Mouse (Mus musculus) 3134 (cell line): ENCODE measurements around the gene Bace2.

Source experiments
- DNase-seq: peaks from one replicate; pipeline ENCODE4 v3.0.0-alpha.2; 2011; ENCODE audit warnings: low spot score; ENCODE audit not compliant: insufficient read length; ENCODE audit errors: extremely low read depth

The Bace2 gene

GRCm38 (mm10) chr16:97399991-97400390, 43.4 kb downstream of the Bace2 start:
- DNase-seq: no peak

DNA sequence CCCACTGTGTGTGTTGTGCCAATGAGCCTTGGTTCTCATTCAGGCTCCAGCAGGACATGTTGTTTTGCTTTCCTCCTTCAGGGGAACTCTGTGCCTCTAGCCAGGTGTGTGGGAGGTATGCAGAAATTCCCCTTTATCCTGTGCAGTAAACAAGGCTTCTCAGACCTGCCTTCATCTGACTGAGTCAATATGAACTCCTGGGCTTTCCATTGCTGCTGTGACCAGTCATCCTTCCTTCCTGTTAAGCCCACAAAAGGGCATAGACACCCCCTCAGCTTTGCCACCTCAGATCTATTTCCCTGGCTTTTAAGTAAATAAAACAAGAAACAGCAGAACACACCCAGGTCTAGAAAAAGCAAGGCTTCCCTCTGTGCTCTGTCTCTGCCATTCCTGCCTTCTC, 45.2 kb downstream of the Bace2 start:
- no peak for DNase-seq

DNA sequence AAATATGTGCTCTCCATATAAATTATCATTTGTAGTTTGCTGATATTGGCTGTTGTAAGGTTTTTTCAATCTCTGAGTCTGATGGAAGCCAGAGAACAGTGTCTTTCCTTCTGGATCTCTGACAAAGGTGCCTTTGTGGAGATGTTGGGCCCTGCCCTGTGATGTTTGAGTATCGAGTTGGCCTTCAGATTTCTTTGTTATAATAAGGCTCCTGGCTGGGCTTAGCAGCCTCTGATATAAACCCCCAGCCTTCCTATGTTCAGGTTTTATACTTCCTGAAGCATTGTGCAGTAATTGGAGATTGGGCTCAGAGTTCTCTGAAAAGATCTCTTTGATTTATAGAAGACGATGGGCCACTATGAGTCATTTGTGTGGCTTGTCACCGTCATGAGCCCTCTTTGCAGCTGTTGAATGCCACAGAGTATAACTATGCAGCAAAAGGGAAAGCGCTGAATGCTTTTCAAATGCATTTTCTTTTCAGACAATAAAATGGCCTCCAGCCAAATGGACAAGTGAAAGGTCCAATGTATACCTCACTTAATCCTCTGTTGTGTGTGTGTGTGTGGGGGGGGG, 45.8 kb downstream of the Bace2 start:
- DNase-seq: no peak

- DNase-seq: no peak
These were observed 49.0 kb downstream of the Bace2 start for GRCm38 (mm10) chr16:97405476-97406012.

- no peak for DNase-seq
These were observed 61.5 kb downstream of the Bace2 start for GRCm38 (mm10) chr16:97417896-97418542.

DNA sequence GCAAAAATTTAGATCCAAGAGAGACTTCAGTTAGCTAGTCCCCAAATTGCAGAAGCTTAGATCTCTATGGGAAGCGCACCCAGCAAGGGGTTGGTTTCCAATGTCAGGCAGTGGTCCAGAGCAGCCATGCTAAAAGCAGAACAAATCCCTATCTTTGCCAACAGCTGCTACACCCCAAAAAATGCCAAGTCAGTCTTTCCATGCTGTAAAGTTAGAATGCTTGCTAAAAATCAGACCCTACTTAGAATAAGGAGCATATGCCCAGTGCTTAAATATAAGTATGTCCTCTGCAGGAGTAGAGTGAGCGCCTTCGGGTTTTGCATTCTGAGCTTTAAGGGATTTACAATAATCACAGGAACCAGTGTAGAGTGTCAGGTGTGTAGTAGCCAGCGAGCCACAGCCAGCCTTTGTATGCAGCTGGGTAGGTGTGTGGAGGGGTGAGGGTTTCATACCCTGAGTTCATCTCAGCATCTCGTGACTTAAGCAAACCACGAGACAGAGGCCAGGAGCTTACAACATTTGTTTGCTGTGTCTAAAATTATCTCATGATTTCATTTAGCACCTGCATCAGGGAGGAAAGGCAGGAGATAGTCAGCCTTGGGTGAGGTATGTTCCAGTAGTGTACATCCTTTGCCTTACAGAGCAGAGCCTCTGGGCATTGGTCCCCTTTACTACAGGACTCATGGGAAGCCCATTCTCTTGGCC, 62.4 kb downstream of the Bace2 start:
- no peak for DNase-seq

GRCm38 (mm10) chr16:97421671-97422070, 65.1 kb downstream of the Bace2 start:
- DNase-seq: no peak

- DNase-seq: no peak
These were observed 67.1 kb downstream of the Bace2 start for GRCm38 (mm10) chr16:97423627-97424026.

- no peak for DNase-seq
These were observed 71.5 kb downstream of the Bace2 start for GRCm38 (mm10) chr16:97428026-97428425.

DNA sequence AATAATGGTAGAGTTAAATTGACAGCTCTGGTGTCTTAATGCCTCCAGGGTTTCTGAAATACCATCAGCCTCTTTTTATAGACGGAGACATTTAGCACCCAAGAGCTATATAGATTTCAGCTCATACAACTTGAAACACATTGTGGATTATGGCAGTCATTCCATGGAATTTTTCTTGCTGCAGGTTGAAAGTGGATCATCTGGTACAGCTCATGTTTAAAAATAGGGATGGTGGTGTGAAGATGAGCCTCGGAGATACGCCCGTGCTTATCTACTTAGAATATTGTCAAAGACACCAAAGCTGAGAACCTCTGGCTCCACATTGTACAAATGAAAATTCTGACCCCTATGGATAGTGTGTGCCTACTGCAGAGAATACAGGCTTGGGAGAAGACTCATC, 73.5 kb downstream of the Bace2 start:
- no peak for DNase-seq

DNA sequence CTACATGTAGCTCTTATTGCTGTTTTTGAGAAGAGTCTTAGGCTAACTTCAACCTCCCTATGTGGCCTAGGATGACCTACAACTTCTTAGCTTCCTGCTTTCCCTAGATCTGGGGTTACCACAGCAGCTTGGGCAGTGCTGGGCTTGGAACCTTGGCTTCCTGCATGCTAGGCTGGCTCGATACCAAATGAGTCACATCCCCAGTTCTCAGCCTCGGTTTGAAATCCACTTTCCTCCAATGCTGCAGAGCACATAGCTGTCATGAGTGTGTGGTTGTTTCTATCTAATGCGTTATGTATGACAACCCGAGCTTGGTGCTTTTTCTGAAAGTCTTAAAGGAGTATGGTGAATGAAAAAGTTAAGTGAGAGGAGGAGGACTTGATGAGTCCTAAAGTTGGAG, 74.8 kb downstream of the Bace2 start:
- DNase-seq: peak; percentile 6

GRCm38 (mm10) chr16:97434206-97434605, 77.7 kb downstream of the Bace2 start:
- DNase-seq: no peak

- no peak for DNase-seq
These were observed 81.0 kb downstream of the Bace2 start for GRCm38 (mm10) chr16:97437448-97438056.

DNA sequence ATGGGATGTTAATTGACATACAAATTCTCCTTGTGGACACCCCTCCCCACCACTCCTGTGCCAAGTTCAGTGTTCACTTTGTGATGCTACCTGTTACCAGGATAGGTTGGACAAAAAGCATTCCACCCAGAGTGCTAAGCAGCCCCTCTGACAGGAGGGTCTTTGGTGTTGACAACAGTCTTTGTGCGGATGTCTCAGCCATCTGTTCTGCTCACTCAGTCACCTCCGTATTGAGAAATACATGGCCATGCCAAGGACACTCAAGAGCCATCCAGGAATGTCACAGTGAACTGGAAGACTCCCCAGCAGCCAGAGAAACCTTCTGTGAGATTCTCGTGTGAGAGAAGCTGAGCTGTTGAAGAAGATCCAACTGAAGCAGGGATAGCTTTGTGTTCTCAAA, 81.6 kb downstream of the Bace2 start:
- no peak for DNase-seq

DNA sequence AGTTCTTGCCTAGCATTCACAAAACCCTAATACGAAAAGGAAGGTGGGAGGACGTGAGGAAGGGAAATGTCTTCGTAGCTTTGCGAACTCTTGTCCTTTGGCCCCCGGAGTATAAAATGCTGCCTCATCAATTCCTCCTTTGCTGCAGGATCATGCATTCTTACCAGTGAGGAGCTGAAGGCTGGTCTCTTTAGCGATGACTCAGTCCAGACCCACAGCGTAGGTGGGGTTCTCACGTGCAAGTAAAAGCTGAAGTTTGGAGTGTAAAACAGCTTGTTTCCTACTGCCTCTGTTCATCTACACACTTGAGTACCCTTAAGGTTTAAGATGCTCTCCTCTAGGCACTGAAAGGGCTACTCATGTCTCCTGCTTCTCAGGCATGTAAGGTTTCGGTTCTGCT, 85.4 kb downstream of the Bace2 start:
- no peak for DNase-seq

- DNase-seq: no peak
These were observed 87.2 kb downstream of the Bace2 start for GRCm38 (mm10) chr16:97443670-97444263.

DNA sequence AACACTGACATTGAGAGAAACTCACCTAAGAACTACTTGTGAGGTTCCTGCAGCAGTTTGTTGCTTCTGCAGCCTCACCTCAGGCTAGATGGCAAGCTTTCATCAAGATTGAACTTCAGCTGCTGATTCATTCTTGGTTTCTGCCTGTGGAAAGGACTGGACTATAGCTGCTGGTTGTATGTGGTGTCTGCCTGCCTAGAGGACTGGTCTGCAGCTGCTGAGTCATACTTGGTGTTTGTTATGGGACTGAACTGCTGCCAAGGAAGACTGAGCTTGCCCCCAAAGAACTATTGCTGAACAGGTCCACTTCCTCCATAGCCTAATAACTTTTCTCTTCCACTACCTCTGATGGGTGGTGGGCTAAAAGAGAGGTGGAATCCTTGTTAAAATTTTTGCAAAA, 90.8 kb downstream of the Bace2 start:
- DNase-seq: no peak

DNA sequence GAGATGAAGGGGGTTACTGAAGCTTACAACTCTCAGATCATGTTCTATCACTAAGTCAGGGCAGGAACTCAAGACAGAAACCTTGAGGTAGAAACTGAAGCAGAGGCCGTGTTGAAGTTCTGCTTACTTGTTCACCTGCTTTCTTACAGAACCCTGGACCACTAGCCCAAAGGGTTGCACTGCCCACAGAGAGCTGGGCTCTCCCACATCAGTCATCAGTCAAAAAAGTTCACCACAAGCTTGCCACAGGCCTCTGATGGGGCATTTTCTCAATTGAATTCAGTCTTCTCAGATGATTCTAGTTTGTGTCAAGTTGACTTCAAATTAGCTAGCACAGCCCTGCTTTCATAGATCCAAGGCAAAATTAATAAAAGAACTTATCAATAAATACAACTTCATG, 103.3 kb downstream of the Bace2 start:
- no peak for DNase-seq

GRCm38 (mm10) chr16:97461271-97461670, 104.7 kb downstream of the Bace2 start:
- no peak for DNase-seq

DNA sequence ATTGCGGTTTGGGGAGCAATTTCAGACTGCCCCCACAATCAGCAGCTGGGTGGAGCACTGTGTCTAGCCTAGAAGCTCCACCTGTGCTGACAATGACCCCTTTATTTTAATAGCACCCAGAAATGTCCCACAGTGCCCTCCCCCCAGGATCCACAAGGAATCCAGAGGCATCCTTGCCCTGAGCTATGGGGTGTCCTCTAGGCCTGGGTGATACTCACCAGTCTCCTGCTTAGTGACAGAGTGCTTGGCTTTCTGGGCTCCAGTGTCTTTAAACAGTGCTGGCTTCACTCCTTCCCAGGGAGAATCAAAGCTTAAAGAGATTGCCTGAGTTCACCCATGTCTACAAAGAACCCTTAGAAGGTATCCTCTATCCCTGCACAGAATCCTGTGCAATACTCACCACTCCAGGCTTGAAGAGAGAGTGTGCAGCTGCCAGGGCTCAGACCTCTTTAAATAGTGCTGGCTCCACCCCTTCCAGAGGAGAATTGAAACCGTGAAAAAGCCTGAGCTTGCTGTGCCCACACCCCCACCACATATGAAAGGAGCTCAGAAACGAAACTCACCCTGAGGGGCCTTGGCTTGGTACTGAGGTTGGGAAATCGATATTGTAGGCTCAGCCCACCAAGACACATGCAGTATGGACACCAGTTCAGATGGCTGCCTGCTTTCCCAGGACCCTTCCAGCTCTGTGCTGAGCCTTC, 106.1 kb downstream of the Bace2 start, which contains the start of gene Mx1:
Mx1 (minus strand) TSS at position 427 of the 701 bp plus-strand sequence.
- DNase-seq: no peak
